Mouse (Mus musculus): ENCODE measurements at regions not wholly inside any gene's neighbourhood (a gene's known extent, or its start where the extent isn't known, plus 50 kb on each side); places are given as distances from the start of the nearest gene placed in this dataset.
A peak's percentile ranks its signal among the peaks of the same experiment; 100 is the strongest.
"Not testable (repeated sequence)": the region's sequence is repeated elsewhere in the genome, so short reads cannot be mapped to it uniquely, and the experiment has no call there.

- no peak for DNase-seq (ENCODE audit: low spot score in 2 of 2)
These were observed 228.1 kb upstream of the Tram1l1 start for GRCm38 (mm10) chr3:124092404-124093121.

GRCm38 (mm10) chr3:124113995-124114394 is 206.7 kb upstream of the Tram1l1 start:
- DNase-seq (ENCODE audit: low spot score in 2 of 2): peak in 1 of 2 experiments; percentile 6

DNA sequence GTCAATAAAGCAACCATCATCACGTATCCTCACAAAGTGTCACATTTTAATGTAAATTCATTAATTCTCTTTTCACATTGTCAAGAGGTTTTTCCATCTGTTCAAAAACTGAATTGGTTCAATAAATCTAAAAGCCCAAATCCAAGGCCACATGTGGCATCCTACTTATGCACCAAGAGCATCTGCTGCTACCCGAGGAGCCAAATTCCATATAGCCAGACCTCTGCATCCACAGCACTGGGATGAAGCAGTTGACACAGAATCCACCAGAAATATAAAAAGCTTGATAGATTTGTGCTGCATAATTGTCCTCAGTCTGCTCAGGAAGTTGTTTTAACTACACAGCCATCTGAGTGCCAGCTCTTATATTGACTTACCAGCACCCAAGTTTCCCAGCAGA is 164.4 kb upstream of the Tram1l1 start:
- DNase-seq (ENCODE audit: low spot score in 2 of 2): no peak

GRCm38 (mm10) chr3:124157858-124158655 is 162.6 kb upstream of the Tram1l1 start:
- no peak for DNase-seq (ENCODE audit: low spot score in 2 of 2)

DNA sequence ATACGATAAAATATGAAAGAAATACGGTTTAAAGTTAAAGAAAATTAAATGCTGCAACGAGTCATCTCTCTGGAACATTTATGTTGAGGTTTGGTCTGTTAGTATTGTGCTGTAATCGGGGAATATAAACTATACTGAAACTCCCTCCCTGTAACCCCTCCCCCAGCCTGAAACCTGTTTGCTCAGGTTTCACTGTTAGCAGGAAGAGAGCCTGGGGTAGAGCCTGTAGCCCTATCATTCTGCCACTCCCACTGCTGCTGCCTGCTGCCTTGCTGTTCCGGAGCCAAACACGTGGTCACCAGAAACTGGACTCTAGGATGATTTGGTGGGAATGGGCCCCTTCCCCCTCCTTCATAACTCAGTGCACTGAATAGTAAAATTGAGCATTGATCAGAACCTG is 127.3 kb upstream of the Tram1l1 start:
- DNase-seq (ENCODE audit: low spot score in 2 of 2): not testable (repeated sequence)

GRCm38 (mm10) chr3:124200226-124200940 is 120.3 kb upstream of the Tram1l1 start:
- DNase-seq (ENCODE audit: low spot score in 2 of 2): not testable (repeated sequence)

- no peak for DNase-seq (ENCODE audit: low spot score in 2 of 2)
These were observed 103.5 kb upstream of the Tram1l1 start for GRCm38 (mm10) chr3:124217131-124217530.

GRCm38 (mm10) chr3:124225982-124226381 is 94.7 kb upstream of the Tram1l1 start:
- no peak for DNase-seq (ENCODE audit: low spot score in 2 of 2)

- no peak for DNase-seq (ENCODE audit: low spot score in 2 of 2)
These were observed 93.0 kb upstream of the Tram1l1 start for GRCm38 (mm10) chr3:124227701-124228100.

DNA sequence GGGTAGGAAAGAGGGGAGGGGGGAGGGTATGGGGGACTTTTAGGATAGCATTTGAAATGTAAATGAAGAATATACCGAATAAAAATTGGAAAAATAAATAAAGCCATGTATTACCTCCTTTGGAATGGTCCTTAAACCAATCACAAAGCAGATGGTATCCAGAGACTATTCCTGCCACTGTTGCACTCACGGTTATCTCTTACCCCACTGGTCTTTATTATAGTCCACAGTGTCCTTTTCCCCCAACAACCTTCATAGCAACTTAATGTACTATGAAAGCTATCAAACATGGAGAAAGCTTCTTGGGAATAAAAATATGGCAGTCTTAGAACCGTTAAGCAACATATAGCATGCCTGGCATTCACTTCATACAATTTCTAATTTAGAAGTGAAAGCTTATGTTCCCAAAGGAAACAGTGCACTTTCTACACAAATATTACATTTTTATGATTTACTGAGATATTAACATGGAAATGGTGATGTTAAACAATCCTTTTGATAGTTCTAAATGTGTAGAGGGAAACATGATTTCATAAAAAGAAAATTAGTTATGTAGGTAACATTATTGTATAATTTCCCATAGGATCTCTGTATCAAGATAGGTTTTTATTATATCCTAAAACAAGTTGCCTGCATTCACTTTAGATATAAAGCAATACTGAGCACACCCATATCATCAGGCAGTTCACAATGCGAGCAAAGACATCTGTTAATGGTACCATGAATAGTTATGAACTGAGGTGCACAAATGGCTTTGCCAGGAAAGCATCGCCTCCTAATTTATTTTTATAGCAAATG is 79.5 kb upstream of the Tram1l1 start:
- DNase-seq (ENCODE audit: low spot score in 2 of 2): no peak

DNA sequence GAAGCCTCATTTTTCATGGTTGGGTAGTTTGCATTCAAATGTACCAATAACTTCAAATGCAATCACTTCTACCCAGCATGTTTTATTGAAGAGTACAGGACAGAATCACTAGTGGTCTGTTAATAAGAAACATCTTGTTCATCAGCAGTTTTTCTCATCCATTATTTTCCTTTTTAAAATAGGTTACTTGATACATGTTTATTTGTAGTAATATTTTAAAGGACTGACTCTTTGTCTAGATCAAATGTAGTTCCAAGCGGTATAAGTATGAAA is 79.0 kb upstream of the Tram1l1 start:
- no peak for DNase-seq (ENCODE audit: low spot score in 2 of 2)

- DNase-seq (ENCODE audit: low spot score in 2 of 2): no peak
These were observed 58.5 kb upstream of the Tram1l1 start for GRCm38 (mm10) chr3:124262150-124262549.

- DNase-seq (ENCODE audit: low spot score in 2 of 2): no peak
These were observed 53.8 kb upstream of the Tram1l1 start for GRCm38 (mm10) chr3:124266821-124267220.

DNA sequence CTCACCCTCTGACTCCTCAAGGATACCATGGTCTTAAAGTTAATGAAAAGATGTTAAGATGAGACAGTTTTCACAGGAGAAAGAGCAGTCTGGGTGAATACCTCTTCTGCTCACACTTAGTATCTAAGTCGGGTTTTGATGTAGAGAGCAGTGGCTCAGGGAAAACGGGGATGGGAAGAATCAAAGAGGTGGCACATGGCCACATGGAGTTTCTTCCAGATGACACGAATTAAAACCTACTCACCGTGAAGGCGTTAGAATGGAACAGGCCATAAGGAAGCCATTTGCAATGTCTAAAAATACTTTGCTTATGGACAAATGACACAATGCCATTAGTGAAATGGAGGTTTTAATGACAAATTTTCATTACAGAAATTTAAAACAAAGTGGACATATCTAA is 50.1 kb upstream of the Tram1l1 start:
- DNase-seq (ENCODE audit: low spot score in 2 of 2): no peak

Measured in left cerebral cortex, adult 8-10 months (tissue).